Mouse (Mus musculus) intestine, embryonic 15.5 days (tissue): ENCODE measurements around the gene Ptges2. TPM values are rescaled to one million over a fixed set of nuclear protein-coding genes. Genes with fewer than 3 reads are reported as not detected.
A peak's percentile ranks its signal among the peaks of the same experiment; 100 is the strongest.
"Not testable (repeated sequence)": the region's sequence is repeated elsewhere in the genome, so short reads cannot be mapped to it uniquely, and the experiment has no call there.

Experiments
- ATAC-seq: fragments of 200-750 bp; cut with Nextera tagmentation; 2 replicates; pipeline ENCODE4 v1.8.0; 2017; ENCODE audit warnings: moderate TSS enrichment, moderate library complexity
- H3K27ac ChIP-seq: fragments of 300-500 bp; sonication (generic); 2 replicates; pipeline ENCODE4 v1.5.1; 2015; ENCODE audit warnings: mild to moderate bottlenecking, inconsistent platforms
- H3K27me3 ChIP-seq: fragments of 300-500 bp; sonication (generic); replicated peaks from 2 replicates; pipeline ENCODE4 v1.6.1; 2015; ENCODE audit warnings: inconsistent platforms
- H3K36me3 ChIP-seq: fragments of 300-500 bp; sonication (generic); 2 replicates; pipeline ENCODE4 v1.6.1; 2015; ENCODE audit warnings: inconsistent platforms
- H3K4me1 ChIP-seq: fragments of 300-500 bp; sonication (generic); replicated peaks from 2 replicates; pipeline ENCODE4 v1.6.1; 2015; ENCODE audit warnings: inconsistent platforms
- H3K4me2 ChIP-seq: fragments of 300-500 bp; sonication (generic); replicated peaks from 2 replicates; pipeline ENCODE4 v1.6.1; 2015; ENCODE audit warnings: mild to moderate bottlenecking, inconsistent platforms
- H3K4me3 ChIP-seq: fragments of 300-500 bp; sonication (generic); replicated peaks from 2 replicates; pipeline ENCODE4 v1.5.1; 2015; ENCODE audit warnings: inconsistent platforms
- H3K9ac ChIP-seq: fragments of 300-500 bp; sonication (generic); 2 replicates; pipeline ENCODE4 v1.6.1; 2015; ENCODE audit warnings: inconsistent platforms
- H3K9me3 ChIP-seq: fragments of 300-500 bp; sonication (generic); 2 replicates; pipeline ENCODE4 v1.6.1; 2016; ENCODE audit warnings: inconsistent platforms
- WGBS: fragments of 180-500 bp; shearing (Covaris S2); methylation state at CpG from one replicate; pipeline ENCODE4 v1.1.7; 2015; 5-methylcytosine and 5-hydroxymethylcytosine counted together
- polyA plus RNA-seq: library from polyadenylated mRNA; unstranded; fragments of >200 nt; fragmentation: Nextera tagmentation; extraction: Ambion mirVana; gene quantifications from 2 replicates; pipeline ENCODE4 v1.2.1, GENCODE M21; 2015

Gene Ptges2
- polyA plus RNA-seq, 1 experiment from 2014 or later: 43.5 TPM

DNA sequence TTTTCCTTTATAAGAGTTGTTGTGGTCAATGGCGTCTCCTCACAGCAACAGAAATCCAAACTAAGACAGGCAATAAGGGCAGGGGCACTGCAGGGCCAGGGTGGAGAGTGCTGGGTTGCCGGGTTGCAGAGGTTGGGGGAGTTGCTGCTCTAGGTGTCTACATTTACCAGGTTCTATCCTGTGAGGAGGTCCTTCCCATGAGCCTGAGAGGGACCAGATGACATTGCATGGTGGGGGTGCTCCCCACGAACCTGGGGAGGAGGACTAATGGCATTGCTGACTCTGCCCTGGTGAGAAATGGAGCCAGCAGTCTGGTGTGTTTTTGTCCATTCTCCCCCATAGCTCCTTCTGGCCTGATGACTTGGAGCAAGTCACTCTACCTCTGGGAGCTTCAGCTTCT is 38.0 kb upstream of the Ptges2 start:
- Histone ChIP-seq H3K9ac (no peak overlapping the region), H3K4me1 (peaks cover 14% of the 10 kb centered on the region), H3K27me3 (no peaks in the 10 kb centered on the region), H3K27ac (no peak overlapping the region), H3K36me3 (no peaks in the 10 kb centered on the region), H3K4me2 (no peak overlapping the region), H3K9me3 (no peaks in the 10 kb centered on the region), H3K4me3 (no peak overlapping the region)
- 62% methylated on average over 3 of the region's 3 CpGs for WGBS
- ATAC-seq: no peak

DNA sequence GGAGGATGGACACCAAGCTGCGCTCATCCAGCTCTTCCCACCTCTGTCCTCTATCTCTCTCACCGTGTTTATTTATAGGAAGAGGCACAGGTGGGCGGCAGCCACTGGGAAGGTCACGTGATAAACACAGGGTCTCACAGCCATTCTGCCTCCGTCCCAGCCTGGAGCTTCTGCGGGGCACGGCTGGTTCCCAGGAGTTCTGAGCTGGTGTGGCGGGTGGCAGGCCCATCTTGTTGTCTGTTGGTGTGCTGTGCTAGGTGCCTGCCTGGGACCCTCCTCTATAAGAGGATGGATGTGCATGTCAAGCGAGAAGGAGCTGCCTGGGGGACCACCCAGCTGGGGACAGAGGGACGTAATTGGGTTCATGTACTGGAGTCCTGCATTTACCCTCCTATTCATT is 37.3 kb upstream of the Ptges2 start:
- Histone ChIP-seq H3K27ac (no peak overlapping the region), H3K9ac (no peak overlapping the region), H3K4me1 (peaks cover 12% of the 10 kb centered on the region), H3K4me3 (no peak overlapping the region), H3K9me3 (no peaks in the 10 kb centered on the region), H3K4me2 (no peak overlapping the region), H3K27me3 (no peaks in the 10 kb centered on the region), H3K36me3 (no peaks in the 10 kb centered on the region)
- WGBS: 59% methylated on average over 10 of the region's 10 CpGs
- ATAC-seq: no peak

DNA sequence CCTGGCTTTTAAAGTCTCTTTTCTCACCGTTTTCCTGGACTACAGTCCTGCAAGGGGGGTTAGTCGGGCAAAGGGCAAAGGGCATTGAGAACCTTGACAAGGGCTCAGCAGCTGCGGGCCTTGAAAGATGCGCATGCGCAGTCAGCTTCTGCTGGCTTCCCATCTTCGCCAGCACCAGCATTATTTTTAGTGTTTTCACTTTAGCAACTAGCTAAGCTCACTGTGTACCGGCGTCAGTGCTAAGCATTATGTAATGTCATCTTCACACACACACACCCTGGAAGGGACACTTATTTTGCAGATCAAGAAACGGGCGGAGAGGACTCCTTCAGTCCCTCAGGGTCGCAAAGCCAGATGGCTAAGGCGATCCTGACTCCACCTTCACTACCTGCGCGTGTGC is 35.0 kb upstream of the Ptges2 start:
- H3K27ac ChIP-seq: peak overlapping the region; percentile 75
- H3K4me2 ChIP-seq: peak overlapping the region; percentile 87
- 0 out of 2 replicates have a peak, but pooled peaks cover 9% of the 10 kb centered on the region for H3K36me3 ChIP-seq
- peak overlapping the region; percentile 39 for H3K4me3 ChIP-seq
- ATAC-seq: peak; percentile 23
- H3K9me3 ChIP-seq: no peaks in the 10 kb centered on the region
- no peaks in the 10 kb centered on the region for H3K27me3 ChIP-seq
- no peak overlapping the region for H3K9ac ChIP-seq
- WGBS: 4% methylated on average over 14 of the region's 14 CpGs
- peaks cover 23% of the 10 kb centered on the region for H3K4me1 ChIP-seq

DNA sequence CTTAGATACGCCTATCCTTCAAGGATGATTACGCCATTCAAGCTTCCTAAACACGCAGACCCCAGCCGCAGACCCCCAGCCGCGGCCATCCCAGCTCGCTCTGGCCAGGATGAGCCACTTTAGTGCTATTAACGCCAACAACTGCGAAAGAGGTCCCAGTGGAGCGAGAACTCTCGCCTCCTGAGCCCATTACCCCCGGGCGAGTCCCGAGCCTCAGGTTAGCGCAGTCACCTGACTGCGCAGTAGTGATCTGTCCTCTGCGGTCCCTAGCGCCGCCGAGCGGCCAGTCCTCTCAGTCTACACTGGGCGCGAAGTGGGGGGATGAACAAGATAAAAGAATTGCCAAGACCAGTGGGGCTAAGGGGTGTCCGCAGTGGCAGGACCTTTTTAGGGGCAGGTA is 34.3 kb upstream of the Ptges2 start:
- peak; percentile 78 for ATAC-seq
- H3K4me2 ChIP-seq: peak overlapping the region; percentile 87
- peak overlapping the region; percentile 75 for H3K27ac ChIP-seq
- H3K4me1 ChIP-seq: peaks cover 23% of the 10 kb centered on the region
- no peaks in the 10 kb centered on the region for H3K9me3 ChIP-seq
- 0 out of 2 replicates have a peak, but pooled peaks cover 9% of the 10 kb centered on the region for H3K36me3 ChIP-seq
- H3K27me3 ChIP-seq: no peaks in the 10 kb centered on the region
- H3K9ac ChIP-seq: peak overlapping the region; percentile 61
- peak overlapping the region; percentile 39 for H3K4me3 ChIP-seq
- 2% methylated on average over 24 of the region's 24 CpGs for WGBS

DNA sequence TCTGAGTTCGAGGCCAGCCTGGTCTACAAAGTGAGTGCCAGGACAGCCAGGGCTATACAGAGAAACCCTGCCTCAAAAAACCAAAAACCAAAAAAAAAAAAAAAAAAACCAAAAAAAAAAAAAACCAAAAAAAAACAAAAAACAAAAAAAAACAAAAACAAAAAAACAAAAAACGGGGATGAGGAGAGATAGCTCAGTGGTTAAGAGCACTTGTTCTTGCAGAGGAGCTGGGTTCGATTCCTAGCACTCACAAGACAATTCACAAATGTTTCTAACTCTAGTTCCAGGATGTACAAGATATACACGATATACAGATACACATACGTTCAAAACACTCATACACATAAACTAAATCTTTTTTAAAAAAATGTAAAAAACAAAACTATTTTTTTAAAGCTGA is 33.4 kb upstream of the Ptges2 start:
- peak overlapping the region; percentile 76 for H3K4me3 ChIP-seq
- ATAC-seq, H3K27me3 ChIP-seq, H3K9me3 ChIP-seq: not testable (repeated sequence)
- peaks cover 23% of the 10 kb centered on the region for H3K4me1 ChIP-seq
- H3K9ac ChIP-seq: peak overlapping the region; percentile 82
- WGBS: 33% methylated on average over 5 of the region's 5 CpGs
- peaks cover 14% of the 10 kb centered on the region; the same call in 1 of the 2 replicates for H3K36me3 ChIP-seq
- peak overlapping the region; percentile 95; the same call in 1 of the 2 replicates for H3K27ac ChIP-seq
- peak overlapping the region; percentile 85 for H3K4me2 ChIP-seq

DNA sequence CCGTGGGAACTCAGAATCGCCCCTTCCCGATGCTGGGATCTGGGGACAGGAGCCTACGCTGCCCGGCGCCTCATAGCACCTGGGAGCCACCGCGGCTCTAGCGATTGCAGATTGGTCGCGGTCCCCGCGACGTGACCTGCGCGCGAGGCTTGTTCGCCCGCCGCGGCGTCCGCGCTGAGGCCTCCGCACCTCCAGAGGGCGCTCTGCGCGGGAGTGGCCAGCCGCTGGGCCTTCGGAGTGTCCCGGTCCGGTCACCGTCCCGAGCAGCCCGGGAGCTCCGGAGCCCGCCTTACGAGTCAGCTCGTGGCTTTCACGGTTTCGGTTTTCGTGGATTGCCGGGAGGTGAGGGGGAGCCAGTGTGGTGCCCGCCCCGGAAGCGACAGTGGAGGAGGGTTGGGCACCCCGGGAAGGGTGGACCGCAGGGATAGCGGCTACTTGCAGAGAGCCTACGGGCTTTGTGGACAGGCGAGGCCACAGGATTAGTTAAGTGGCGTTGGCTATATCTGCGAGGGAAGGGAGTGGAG is 32.8 kb upstream of the Ptges2 start:
- WGBS: under 1% methylated on average over 53 of the region's 53 CpGs
- peak; percentile 90 for ATAC-seq

DNA sequence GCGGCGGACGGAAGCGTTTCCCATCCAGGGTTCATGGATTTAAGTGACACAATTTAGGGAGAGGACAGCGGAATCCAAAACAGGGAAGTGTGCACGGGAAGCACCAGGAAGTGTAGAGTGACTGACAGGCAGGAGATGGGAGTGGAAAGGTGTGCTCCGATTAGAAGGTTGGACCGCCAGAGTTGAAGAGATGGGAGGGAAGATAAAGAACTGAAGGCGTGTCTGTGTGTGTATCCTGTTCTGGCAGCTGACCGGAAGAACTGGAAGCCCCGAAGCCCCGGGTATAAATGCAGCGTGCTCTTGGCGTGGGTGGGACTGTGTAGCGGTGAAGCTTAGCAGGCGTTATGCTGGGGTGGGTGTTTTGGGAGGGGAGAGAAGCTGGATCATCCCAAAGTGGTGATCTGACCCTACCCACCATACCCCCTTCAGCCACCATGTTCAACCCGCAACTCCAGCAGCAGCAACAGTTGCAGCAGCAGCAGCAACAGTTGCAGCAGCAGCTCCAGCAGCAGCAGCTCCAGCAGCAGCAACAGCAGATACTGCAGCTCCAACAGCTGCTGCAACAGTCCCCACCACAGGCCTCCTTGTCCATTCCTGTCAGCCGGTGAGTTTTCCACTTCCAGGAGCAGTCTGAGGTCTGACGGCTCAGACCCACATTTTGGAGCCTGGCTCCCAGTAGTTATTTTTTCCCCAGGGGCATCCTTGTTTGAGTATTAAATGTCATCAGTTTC is 32.2 kb upstream of the Ptges2 start:
- peak overlapping the region; percentile 85 for H3K4me2 ChIP-seq
- no peaks in the 10 kb centered on the region for H3K27me3 ChIP-seq
- 9% methylated on average over 19 of the region's 19 CpGs for WGBS
- peaks cover 16% of the 10 kb centered on the region; the same call in 1 of the 2 replicates for H3K36me3 ChIP-seq
- peak; percentile 75 for ATAC-seq
- H3K9ac ChIP-seq: peak overlapping the region; percentile 82
- peak overlapping the region; percentile 95 for H3K27ac ChIP-seq
- peaks cover 23% of the 10 kb centered on the region for H3K4me1 ChIP-seq
- peak overlapping the region; percentile 76 for H3K4me3 ChIP-seq
- H3K9me3 ChIP-seq: no peaks in the 10 kb centered on the region

More for the DNA sequence above, 32.8 kb upstream of the Ptges2 start:
- Histone ChIP-seq H3K4me2 (peak overlapping the region; percentile 85), H3K27me3 (no peaks in the 10 kb centered on the region), H3K36me3 (peaks cover 16% of the 10 kb centered on the region; the same call in 1 of the 2 replicates), H3K4me3 (peak overlapping the region; percentile 76), H3K4me1 (peaks cover 23% of the 10 kb centered on the region), H3K9me3 (no peaks in the 10 kb centered on the region), H3K9ac (peak overlapping the region; percentile 82), H3K27ac (peak overlapping the region; percentile 95)

DNA sequence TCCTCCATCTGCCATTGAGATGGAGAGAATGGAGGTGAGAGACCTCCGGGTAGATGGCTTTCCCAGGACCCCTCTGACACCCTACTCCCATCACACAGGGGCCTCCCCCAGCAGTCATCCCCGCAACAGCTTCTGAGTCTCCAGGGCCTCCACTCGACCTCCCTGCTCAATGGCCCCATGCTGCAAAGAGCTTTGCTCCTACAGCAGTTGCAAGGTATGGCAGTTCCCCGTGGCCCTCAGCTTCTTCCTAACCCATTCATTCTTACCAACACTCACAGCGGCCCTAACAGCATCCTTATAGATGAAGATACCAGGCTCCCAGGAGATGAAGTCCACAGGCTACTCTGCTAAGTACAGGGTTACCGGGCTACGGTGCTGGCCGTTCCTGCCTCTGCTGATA is 31.6 kb upstream of the Ptges2 start:
- Histone ChIP-seq H3K9ac (peak overlapping the region; percentile 82; the same call in 1 of the 2 replicates), H3K4me1 (peaks cover 23% of the 10 kb centered on the region), H3K27me3 (no peaks in the 10 kb centered on the region), H3K4me3 (peak overlapping the region; percentile 76), H3K36me3 (peaks cover 16% of the 10 kb centered on the region; the same call in 1 of the 2 replicates), H3K9me3 (no peaks in the 10 kb centered on the region), H3K27ac (no peak overlapping the region), H3K4me2 (peak overlapping the region; percentile 85)
- no peak for ATAC-seq
- WGBS: 74% methylated on average over 8 of the region's 8 CpGs

DNA sequence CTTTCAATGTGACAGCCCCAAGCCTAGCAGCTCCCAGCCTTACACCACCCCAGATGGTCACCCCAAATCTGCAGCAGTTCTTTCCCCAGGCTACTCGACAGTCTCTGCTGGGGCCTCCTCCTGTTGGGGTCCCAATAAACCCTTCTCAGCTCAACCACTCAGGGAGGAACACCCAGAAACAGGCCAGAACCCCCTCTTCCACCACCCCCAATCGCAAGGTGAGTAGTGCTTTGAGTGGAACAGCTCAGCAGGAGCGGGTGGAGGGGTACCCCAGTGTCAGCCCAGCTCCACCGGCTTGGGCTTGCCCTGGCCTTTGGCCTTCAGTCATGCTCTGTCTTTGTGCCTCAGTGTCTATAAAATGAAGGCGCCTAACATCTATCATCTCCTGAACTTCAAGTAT is 28.4 kb upstream of the Ptges2 start:
- H3K4me2 ChIP-seq: no peak overlapping the region
- peaks cover 41% of the 10 kb centered on the region for H3K36me3 ChIP-seq
- 95% methylated on average over 5 of the region's 5 CpGs for WGBS
- no peak for ATAC-seq
- H3K9ac ChIP-seq: no peak overlapping the region
- H3K27me3 ChIP-seq: no peaks in the 10 kb centered on the region
- no peak overlapping the region for H3K27ac ChIP-seq
- H3K4me1 ChIP-seq: peaks cover 11% of the 10 kb centered on the region
- no peak overlapping the region for H3K4me3 ChIP-seq
- H3K9me3 ChIP-seq: no peaks in the 10 kb centered on the region

DNA sequence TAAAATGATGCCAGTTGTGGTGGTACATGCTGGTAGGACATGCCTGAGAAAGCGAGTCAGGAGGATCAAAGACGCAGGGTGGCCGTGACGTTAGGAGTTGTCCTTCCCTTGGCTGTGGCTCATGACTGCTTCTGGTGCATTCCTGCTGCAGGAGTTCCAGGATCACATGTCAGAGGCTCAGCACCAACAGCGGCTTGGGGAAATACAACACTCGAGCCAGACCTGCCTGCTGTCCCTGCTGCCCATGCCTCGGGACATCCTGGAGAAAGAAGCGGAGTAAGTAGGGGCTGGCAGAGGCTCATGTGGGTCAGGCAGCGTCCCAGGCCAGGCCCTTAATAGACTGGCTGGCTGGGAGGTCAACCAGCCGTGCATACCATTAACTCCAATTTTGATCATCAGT is 21.5 kb upstream of the Ptges2 start:
- Histone ChIP-seq H3K27me3 (no peaks in the 10 kb centered on the region), H3K4me3 (no peak overlapping the region), H3K36me3 (peaks cover 75% of the 10 kb centered on the region), H3K27ac (no peak overlapping the region), H3K9ac (no peak overlapping the region), H3K4me2 (no peak overlapping the region), H3K9me3 (no peaks in the 10 kb centered on the region), H3K4me1 (no peaks in the 10 kb centered on the region)
- 89% methylated on average over 10 of the region's 10 CpGs for WGBS
- no peak for ATAC-seq

DNA sequence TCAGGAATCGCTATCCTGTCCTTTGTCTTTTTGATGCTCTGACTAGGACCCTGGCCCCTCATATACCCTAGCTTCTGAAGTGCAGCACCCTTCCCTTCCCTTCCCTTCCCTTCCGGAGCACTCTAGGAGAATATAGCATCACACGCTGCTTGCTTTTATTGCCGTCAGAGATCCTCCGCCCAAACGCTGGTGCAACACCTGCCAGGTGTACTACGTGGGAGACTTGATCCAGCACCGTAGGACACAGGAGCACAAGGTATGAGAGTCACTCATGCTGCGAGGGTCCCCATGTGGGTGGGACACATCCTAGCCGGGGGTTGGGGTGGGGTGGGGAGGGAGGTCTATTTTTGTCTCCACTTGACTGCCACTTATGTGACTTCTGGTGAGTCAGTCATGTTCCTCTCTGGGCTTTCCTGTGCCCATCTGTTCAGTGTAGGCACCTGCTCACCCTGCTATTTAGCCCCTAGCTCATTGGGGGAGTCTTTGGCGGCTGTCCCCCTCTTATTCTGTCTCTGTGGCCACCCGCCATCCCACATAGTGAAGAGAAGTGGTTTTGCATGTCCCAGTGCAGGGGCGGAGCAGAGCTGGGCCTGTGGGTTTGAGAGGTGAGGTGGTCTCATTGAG is 20.3 kb upstream of the Ptges2 start:
- peaks cover 70% of the 10 kb centered on the region for H3K36me3 ChIP-seq
- WGBS: 87% methylated on average over 13 of the region's 13 CpGs

DNA sequence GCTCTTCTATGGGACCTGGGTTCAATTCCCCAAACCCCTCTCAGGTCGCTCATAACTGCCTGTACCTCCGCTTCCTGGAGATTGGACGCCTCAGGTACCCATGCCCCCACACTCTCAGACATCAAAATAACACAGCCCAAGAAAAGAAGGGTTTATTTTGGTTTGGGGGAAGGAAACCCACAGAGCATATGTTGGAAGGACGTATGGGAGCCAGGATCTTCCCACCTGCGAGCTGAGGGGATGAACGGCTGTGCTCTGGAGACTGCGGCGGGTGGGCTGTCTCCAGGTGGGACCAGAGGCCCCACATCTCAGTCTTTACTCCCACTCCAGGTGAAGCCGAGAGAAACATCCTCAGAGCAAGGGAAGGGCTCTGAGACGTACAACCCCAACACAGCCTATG is 18.7 kb upstream of the Ptges2 start:
- H3K9me3 ChIP-seq: no peaks in the 10 kb centered on the region
- no peak overlapping the region for H3K4me3 ChIP-seq
- H3K9ac ChIP-seq: no peak overlapping the region
- H3K4me1 ChIP-seq: peaks cover 5% of the 10 kb centered on the region; the same call in 1 of the 2 replicates
- H3K27me3 ChIP-seq: no peaks in the 10 kb centered on the region
- H3K27ac ChIP-seq: no peak overlapping the region
- H3K4me2 ChIP-seq: no peak overlapping the region
- peaks cover 57% of the 10 kb centered on the region for H3K36me3 ChIP-seq
- 92% methylated on average over 10 of the region's 10 CpGs for WGBS
- ATAC-seq: no peak

More for the DNA sequence above, 20.3 kb upstream of the Ptges2 start:
- H3K9me3 ChIP-seq: no peaks in the 10 kb centered on the region
- H3K27ac ChIP-seq: no peak overlapping the region
- no peak for ATAC-seq
- H3K9ac ChIP-seq: no peak overlapping the region
- H3K4me1 ChIP-seq: no peaks in the 10 kb centered on the region
- no peak overlapping the region for H3K4me3 ChIP-seq
- no peaks in the 10 kb centered on the region for H3K27me3 ChIP-seq
- no peak overlapping the region for H3K4me2 ChIP-seq
